Mouse (Mus musculus): ENCODE results near the gene Clk2. TPM values are rescaled to one million over a fixed set of nuclear protein-coding genes. Genes with fewer than 3 reads are reported as not detected.

Clk2 gene
- polyA plus RNA-seq, 2 experiments = 26.5 to 152 TPM

DNA sequence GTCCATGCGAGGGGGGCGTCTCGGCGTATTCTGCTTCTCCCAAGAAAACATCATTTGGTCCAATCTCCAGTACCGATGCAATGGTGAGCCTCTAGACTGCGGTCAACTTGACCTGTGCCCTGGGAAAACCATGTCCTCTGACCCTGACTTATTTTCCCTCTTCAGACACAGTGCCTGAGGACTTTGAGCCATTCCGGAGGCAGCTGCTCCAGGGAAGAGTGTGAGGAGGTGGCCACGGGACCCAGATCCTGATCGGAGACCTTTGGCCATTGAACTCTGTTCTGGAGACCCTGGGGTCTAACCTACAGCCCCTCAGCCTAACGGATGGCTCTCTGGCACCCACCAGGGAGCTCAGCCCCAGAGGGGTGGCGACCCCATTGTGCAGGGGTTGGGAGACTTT is 61.8 kb downstream of the Clk2 start:
- DNase-seq (ENCODE audit: low spot score) (no peak), ATAC-seq (ENCODE audit: low FRiP score, low read depth) (no peak)
- H3K27me3 ChIP-seq (ENCODE audit: control insufficient read depth, insufficient read depth, low read length) = no peaks in the 10 kb centered on the region
- peaks cover 22% of the 10 kb centered on the region for H3K4me1 ChIP-seq (ENCODE audit: control insufficient read depth, insufficient read depth, low read length)
- peaks cover 29% of the 10 kb centered on the region for H3K36me3 ChIP-seq (ENCODE audit: control insufficient read depth, insufficient read depth, low read length)
- no peaks in the 10 kb centered on the region for H3K9me3 ChIP-seq (ENCODE audit: control insufficient read depth, low read length)
- peak overlapping the region; percentile 72 for H3K4me2 ChIP-seq (replicated peaks; ENCODE audit: low read depth, low read length, severe bottlenecking)
- WGBS = 37% methylated on average over 11 of the region's 11 CpGs
- H3K9ac ChIP-seq (ENCODE audit: low read depth, low read length, severe bottlenecking) = peak overlapping the region; percentile 43; the same call in 1 of the 2 replicates
- no peak overlapping the region for H3K27ac ChIP-seq (replicated peaks; ENCODE audit: low read depth, low read length)
- TF ChIP-seq POLR2A (IDR thresholded peaks at IDR 0.05; ENCODE audit: borderline replicate concordance, extremely low read depth, insufficient read depth, insufficient read length) = no peak
- H3K4me3 ChIP-seq (replicated peaks; ENCODE audit: low read length) = peak overlapping the region; percentile 39

Other genes with a start within 250 kb of the Clk2 start
- 19.6 and 21.1 TPM in 2 replicates for gene Ash1l, start 214.2 kb upstream of the Clk2 start, polyA plus RNA-seq (2012; rRNA removed)
- 21.5 and 25.0 TPM in 2 replicates for gene Ash1l, start 214.2 kb upstream of the Clk2 start, polyA plus RNA-seq (2014; fragmentation: Nextera tagmentation; extraction: Ambion mirVana)
- 75.3 and 113 TPM in 2 replicates for gene Dap3, start 213.6 kb upstream of the Clk2 start, polyA plus RNA-seq (2012; rRNA removed)
- gene Dap3, start 213.6 kb upstream of the Clk2 start, polyA plus RNA-seq (2014; fragmentation: Nextera tagmentation; extraction: Ambion mirVana) = 138 and 140 TPM in 2 replicates
- gene Rusc1, start 71.5 kb upstream of the Clk2 start, polyA plus RNA-seq (2012; rRNA removed) = 56.6 and 64.2 TPM in 2 replicates
- 24.8 and 27.5 TPM in 2 replicates for gene Rusc1, start 71.5 kb upstream of the Clk2 start, polyA plus RNA-seq (2014; fragmentation: Nextera tagmentation; extraction: Ambion mirVana)
- gene Gm43738, start 63.7 kb upstream of the Clk2 start, polyA plus RNA-seq (2012; rRNA removed) = 0.03 TPM in 1 of 2 replicates, not detected in the other
- gene Gm43738, start 63.7 kb upstream of the Clk2 start, polyA plus RNA-seq (2014; fragmentation: Nextera tagmentation; extraction: Ambion mirVana) = not detected in 2 replicates
- 118 and 119 TPM in 2 replicates for gene Fdps, start 62.8 kb upstream of the Clk2 start, polyA plus RNA-seq (2012; rRNA removed)
- 172 and 215 TPM in 2 replicates for gene Fdps, start 62.8 kb upstream of the Clk2 start, polyA plus RNA-seq (2014; fragmentation: Nextera tagmentation; extraction: Ambion mirVana)
- gene Pklr, start 28.7 kb upstream of the Clk2 start, polyA plus RNA-seq (2012; rRNA removed) = 0.27 and 0.50 TPM in 2 replicates
- 0.14 and 0.23 TPM in 2 replicates for gene Pklr, start 28.7 kb upstream of the Clk2 start, polyA plus RNA-seq (2014; fragmentation: Nextera tagmentation; extraction: Ambion mirVana)
- 4.6 and 8.9 TPM in 2 replicates for gene Hcn3, start 4.6 kb upstream of the Clk2 start, polyA plus RNA-seq (2012; rRNA removed)
- gene Hcn3, start 4.6 kb upstream of the Clk2 start, polyA plus RNA-seq (2014; fragmentation: Nextera tagmentation; extraction: Ambion mirVana) = 1.5 and 1.6 TPM in 2 replicates
- gene Scamp3, start 12.7 kb downstream of the Clk2 start, polyA plus RNA-seq (2012; rRNA removed) = 114 and 156 TPM in 2 replicates
- gene Scamp3, start 12.7 kb downstream of the Clk2 start, polyA plus RNA-seq (2014; fragmentation: Nextera tagmentation; extraction: Ambion mirVana) = 93.9 and 96.0 TPM in 2 replicates
- gene Fam189b, start 18.3 kb downstream of the Clk2 start, polyA plus RNA-seq (2012; rRNA removed) = 95.5 and 124 TPM in 2 replicates
- gene Fam189b, start 18.3 kb downstream of the Clk2 start, polyA plus RNA-seq (2014; fragmentation: Nextera tagmentation; extraction: Ambion mirVana) = 34.5 and 34.8 TPM in 2 replicates
- gene Gba, start 38.1 kb downstream of the Clk2 start, polyA plus RNA-seq (2012; rRNA removed) = 51.2 and 68.0 TPM in 2 replicates
- 48.1 and 53.3 TPM in 2 replicates for gene Gba, start 38.1 kb downstream of the Clk2 start, polyA plus RNA-seq (2014; fragmentation: Nextera tagmentation; extraction: Ambion mirVana)
- 229 and 244 TPM in 2 replicates for gene Thbs3, start 50.4 kb downstream of the Clk2 start, polyA plus RNA-seq (2012; rRNA removed)
- 78.9 and 83.0 TPM in 2 replicates for gene Thbs3, start 50.4 kb downstream of the Clk2 start, polyA plus RNA-seq (2014; fragmentation: Nextera tagmentation; extraction: Ambion mirVana)
- 196 and 211 TPM in 2 replicates for gene Mtx1, start 62.3 kb downstream of the Clk2 start, polyA plus RNA-seq (2012; rRNA removed)
- 159 and 163 TPM in 2 replicates for gene Mtx1, start 62.3 kb downstream of the Clk2 start, polyA plus RNA-seq (2014; fragmentation: Nextera tagmentation; extraction: Ambion mirVana)
- 5.6 and 7.0 TPM in 2 replicates for gene Muc1, start 64.3 kb downstream of the Clk2 start, polyA plus RNA-seq (2012; rRNA removed)
- gene Muc1, start 64.3 kb downstream of the Clk2 start, polyA plus RNA-seq (2014; fragmentation: Nextera tagmentation; extraction: Ambion mirVana) = 0.55 and 1.1 TPM in 2 replicates
- gene Krtcap2, start 81.2 kb downstream of the Clk2 start, polyA plus RNA-seq (2012; rRNA removed) = 121 and 153 TPM in 2 replicates
- 352 and 353 TPM in 2 replicates for gene Krtcap2, start 81.2 kb downstream of the Clk2 start, polyA plus RNA-seq (2014; fragmentation: Nextera tagmentation; extraction: Ambion mirVana)
- gene Trim46, start 81.5 kb downstream of the Clk2 start, polyA plus RNA-seq (2012; rRNA removed) = 19.0 and 25.4 TPM in 2 replicates
- 3.9 and 4.7 TPM in 2 replicates for gene Trim46, start 81.5 kb downstream of the Clk2 start, polyA plus RNA-seq (2014; fragmentation: Nextera tagmentation; extraction: Ambion mirVana)
- 313 and 432 TPM in 2 replicates for gene Dpm3, start 94.6 kb downstream of the Clk2 start, polyA plus RNA-seq (2012; rRNA removed)
- 165 and 173 TPM in 2 replicates for gene Dpm3, start 94.6 kb downstream of the Clk2 start, polyA plus RNA-seq (2014; fragmentation: Nextera tagmentation; extraction: Ambion mirVana)
- 150 and 198 TPM in 2 replicates for gene Slc50a1, start 105.8 kb downstream of the Clk2 start, polyA plus RNA-seq (2012; rRNA removed)
- 90.8 and 95.6 TPM in 2 replicates for gene Slc50a1, start 105.8 kb downstream of the Clk2 start, polyA plus RNA-seq (2014; fragmentation: Nextera tagmentation; extraction: Ambion mirVana)
- 51.7 and 52.2 TPM in 2 replicates for gene Efna1, start 116.3 kb downstream of the Clk2 start, polyA plus RNA-seq (2012; rRNA removed)
- 42.2 and 48.1 TPM in 2 replicates for gene Efna1, start 116.3 kb downstream of the Clk2 start, polyA plus RNA-seq (2014; fragmentation: Nextera tagmentation; extraction: Ambion mirVana)
- 38.1 and 48.5 TPM in 2 replicates for gene Efna3, start 158.2 kb downstream of the Clk2 start, polyA plus RNA-seq (2012; rRNA removed)
- gene Efna3, start 158.2 kb downstream of the Clk2 start, polyA plus RNA-seq (2014; fragmentation: Nextera tagmentation; extraction: Ambion mirVana) = 32.1 and 34.4 TPM in 2 replicates
- gene Efna4, start 173.2 kb downstream of the Clk2 start, polyA plus RNA-seq (2012; rRNA removed) = 56.5 and 67.1 TPM in 2 replicates
- 32.0 and 34.2 TPM in 2 replicates for gene Efna4, start 173.2 kb downstream of the Clk2 start, polyA plus RNA-seq (2014; fragmentation: Nextera tagmentation; extraction: Ambion mirVana)
- 80.4 and 97.6 TPM in 2 replicates for gene Adam15, start 185.2 kb downstream of the Clk2 start, polyA plus RNA-seq (2012; rRNA removed)
- 45.9 and 48.2 TPM in 2 replicates for gene Adam15, start 185.2 kb downstream of the Clk2 start, polyA plus RNA-seq (2014; fragmentation: Nextera tagmentation; extraction: Ambion mirVana)
- 0.63 and 1.1 TPM in 2 replicates for gene Dcst2, start 197.2 kb downstream of the Clk2 start, polyA plus RNA-seq (2012; rRNA removed)
- 0.14 and 0.26 TPM in 2 replicates for gene Dcst2, start 197.2 kb downstream of the Clk2 start, polyA plus RNA-seq (2014; fragmentation: Nextera tagmentation; extraction: Ambion mirVana)
- 0.11 and 0.17 TPM in 2 replicates for gene Dcst1, start 200.5 kb downstream of the Clk2 start, polyA plus RNA-seq (2012; rRNA removed)
- 0.17 and 0.18 TPM in 2 replicates for gene Dcst1, start 200.5 kb downstream of the Clk2 start, polyA plus RNA-seq (2014; fragmentation: Nextera tagmentation; extraction: Ambion mirVana)
- 13.4 and 14.7 TPM in 2 replicates for gene Zbtb7b, start 230.0 kb downstream of the Clk2 start, polyA plus RNA-seq (2012; rRNA removed)
- gene Zbtb7b, start 230.0 kb downstream of the Clk2 start, polyA plus RNA-seq (2014; fragmentation: Nextera tagmentation; extraction: Ambion mirVana) = 2.7 and 3.4 TPM in 2 replicates
- 2.4 and 2.8 TPM in 2 replicates for gene Lenep, start 238.0 kb downstream of the Clk2 start, polyA plus RNA-seq (2012; rRNA removed)
- not detected in 2 replicates for gene Lenep, start 238.0 kb downstream of the Clk2 start, polyA plus RNA-seq (2014; fragmentation: Nextera tagmentation; extraction: Ambion mirVana)
- gene Flad1, start 247.1 kb downstream of the Clk2 start, polyA plus RNA-seq (2012; rRNA removed) = 32.8 and 36.0 TPM in 2 replicates
- 26.8 and 27.1 TPM in 2 replicates for gene Flad1, start 247.1 kb downstream of the Clk2 start, polyA plus RNA-seq (2014; fragmentation: Nextera tagmentation; extraction: Ambion mirVana)